Mouse (Mus musculus): ENCODE results near the gene Large2. TPM values are rescaled to one million over a fixed set of nuclear protein-coding genes. Genes with fewer than 3 reads are reported as not detected.

Gene Large2
- 0.43 and 25.1 TPM in 2 replicates for polyA plus RNA-seq (2012; rRNA removed; ENCODE audit: low replicate concordance)

GRCm38 (mm10) chr2:92374514-92374913 lies at the start of gene Large2, which contains the start of gene Pex16:
Large2 (minus strand) TSS chr2:92374869.
Pex16 (plus strand) TSS chr2:92374676.

GRCm38 (mm10) chr2:92401091-92401561 lies 26.5 kb upstream of the Large2 start, which contains the start of gene Mapk8ip1:
Mapk8ip1 (minus strand) TSS chr2:92401263.

GRCm38 (mm10) chr2:92381901-92382588 lies 7.4 kb upstream of the Large2 start, which contains the start of gene 1700029I15Rik:
1700029I15Rik (plus strand) TSS chr2:92382538.

Other genes with a start within 250 kb of the Large2 start
- 152 and 304 TPM in 2 replicates for gene Pex16, start 193 bp downstream of the Large2 start, polyA plus RNA-seq (2012; rRNA removed; ENCODE audit: low replicate concordance)
- 7.2 and 11.2 TPM in 2 replicates for gene 1700029I15Rik, start 7.7 kb upstream of the Large2 start, polyA plus RNA-seq (2012; rRNA removed; ENCODE audit: low replicate concordance)
- gene Mapk8ip1, start 26.4 kb upstream of the Large2 start, polyA plus RNA-seq (2012; rRNA removed; ENCODE audit: low replicate concordance) = 18.7 and 58.3 TPM in 2 replicates
- 36.1 and 58.1 TPM in 2 replicates for gene Cry2, start 59.2 kb upstream of the Large2 start, polyA plus RNA-seq (2012; rRNA removed; ENCODE audit: low replicate concordance)
- gene Slc35c1, start 85.7 kb upstream of the Large2 start, polyA plus RNA-seq (2012; rRNA removed; ENCODE audit: low replicate concordance) = 23.5 and 51.6 TPM in 2 replicates
- 63.3 and 185 TPM in 2 replicates for gene Chst1, start 224.8 kb upstream of the Large2 start, polyA plus RNA-seq (2012; rRNA removed; ENCODE audit: low replicate concordance)